Mouse (Mus musculus) heart, embryonic 16.5 days (tissue): ENCODE data around the gene Nrip3. TPM values are rescaled to one million over a fixed set of nuclear protein-coding genes. Genes with fewer than 3 reads are reported as not detected.

Experiments used
- ATAC-seq: fragments of 200-750 bp; cut with Nextera tagmentation; replicated peaks from 2 replicates; pipeline ENCODE4 v1.8.0; 2017; ENCODE audit warnings: moderate number of reproducible peaks; ENCODE audit not compliant: insufficient read depth, low FRiP score; ENCODE audit errors: extremely low read depth
- H3K27ac ChIP-seq: fragments of 300-500 bp; sonication (generic); 2 replicates; pipeline ENCODE4 v1.5.1; 2014; ENCODE audit warnings: mild to moderate bottlenecking, low read length, control low read depth, moderate library complexity
- H3K27me3 ChIP-seq: fragments of 300-500 bp; sonication (generic); 2 replicates; pipeline ENCODE4 v1.6.1; 2014; ENCODE audit warnings: low read length, mixed read lengths; ENCODE audit not compliant: control insufficient read depth, insufficient read depth
- H3K36me3 ChIP-seq: fragments of 300-500 bp; sonication (generic); 2 replicates; pipeline ENCODE4 v1.6.1; 2014; ENCODE audit not compliant: control insufficient read depth, insufficient read depth
- H3K4me1 ChIP-seq: fragments of 300-500 bp; sonication (generic); 2 replicates; pipeline ENCODE4 v1.6.1; 2014; ENCODE audit warnings: low read length, mixed read lengths; ENCODE audit not compliant: control insufficient read depth, insufficient read depth
- H3K4me2 ChIP-seq: fragments of 300-500 bp; sonication (generic); 2 replicates; pipeline ENCODE4 v1.6.1; 2014; ENCODE audit warnings: low read depth, mild to moderate bottlenecking, control low read depth, low read length
- H3K4me3 ChIP-seq: fragments of 300-500 bp; sonication (generic); 2 replicates; pipeline ENCODE4 v1.5.1; 2014; ENCODE audit warnings: mild to moderate bottlenecking, control low read depth, low read length
- H3K9ac ChIP-seq: fragments of 300-500 bp; sonication (generic); 2 replicates; pipeline ENCODE4 v1.6.1; 2014; ENCODE audit warnings: low read length, control low read depth
- H3K9me3 ChIP-seq: fragments of 300-500 bp; sonication (generic); replicated peaks from 2 replicates; pipeline ENCODE4 v1.6.1; 2016; ENCODE audit warnings: low read length; ENCODE audit not compliant: control insufficient read depth
- WGBS: fragments of 180-500 bp; shearing (Covaris S2); extraction: QIAGEN DNeasy Blood & Tissue Kit; methylation state at CpG from one replicate; pipeline ENCODE4 v1.1.7; 2014; 5-methylcytosine and 5-hydroxymethylcytosine counted together
- polyA plus RNA-seq: library from polyadenylated mRNA; unstranded; fragments of >200 nt; fragmentation: Nextera tagmentation; extraction: Ambion mirVana; gene quantifications from 2 replicates; pipeline ENCODE4 v1.2.1, GENCODE M21; 2015

Gene Nrip3
- polyA plus RNA-seq, result 0.53 and 0.64 TPM in 2 replicates

GRCm38 (mm10) chr7:109781470-109782203 lies at the start of gene Nrip3:
TSS of gene Nrip3 (minus strand) at chr7:109782025.
- WGBS, result 3% methylated on average over 52 of the region's 52 CpGs

GRCm38 (mm10) chr7:109831376-109831775 lies 49.6 kb upstream of the Nrip3 start:
- no peak for ATAC-seq
- Histone ChIP-seq H3K27ac (no peak overlapping the region), H3K4me3 (no peak overlapping the region), H3K9ac (no peak overlapping the region), H3K9me3 (no peaks in the 10 kb centered on the region), H3K27me3 (no peaks in the 10 kb centered on the region), H3K4me2 (no peak overlapping the region), H3K36me3 (no peaks in the 10 kb centered on the region), H3K4me1 (peaks cover 9% of the 10 kb centered on the region)
- WGBS, result 68% methylated on average over 2 of the region's 2 CpGs

More at GRCm38 (mm10) chr7:109781470-109782203, at the start of gene Nrip3:
- Histone ChIP-seq H3K4me3 (peak within 1 kb of the TSS; percentile 48), H3K4me2 (peak within 1 kb of the TSS; percentile 80), H3K9me3 (no peaks in the 10 kb centered on the region), H3K27ac (no peak within 1 kb of the TSS), H3K27me3 (peaks cover 47% of the 10 kb centered on the region), H3K9ac (peak within 1 kb of the TSS; percentile 51), H3K36me3 (no peaks in the 10 kb centered on the region), H3K4me1 (peaks cover 11% of the 10 kb centered on the region)
- peak; percentile 87 for ATAC-seq

GRCm38 (mm10) chr7:109826911-109827310 lies 45.1 kb upstream of the Nrip3 start:
- no peak overlapping the region for H3K9ac ChIP-seq
- no peak overlapping the region for H3K4me3 ChIP-seq
- H3K27me3 ChIP-seq, result no peaks in the 10 kb centered on the region
- no peak overlapping the region for H3K4me2 ChIP-seq
- no peaks in the 10 kb centered on the region for H3K36me3 ChIP-seq
- ATAC-seq, result no peak
- H3K27ac ChIP-seq, result no peak overlapping the region
- no peaks in the 10 kb centered on the region for H3K4me1 ChIP-seq
- WGBS, result 52% methylated on average over 8 of the region's 8 CpGs
- no peaks in the 10 kb centered on the region for H3K9me3 ChIP-seq

GRCm38 (mm10) chr7:109825293-109825692 lies 43.5 kb upstream of the Nrip3 start:
- Histone ChIP-seq H3K9ac (no peak overlapping the region), H3K36me3 (no peaks in the 10 kb centered on the region), H3K27ac (no peak overlapping the region), H3K9me3 (no peaks in the 10 kb centered on the region), H3K4me2 (no peak overlapping the region), H3K4me3 (no peak overlapping the region), H3K4me1 (no peaks in the 10 kb centered on the region), H3K27me3 (no peaks in the 10 kb centered on the region)
- 74% methylated on average over 14 of the region's 14 CpGs for WGBS
- no peak for ATAC-seq

- H3K27me3 ChIP-seq, result no peaks in the 10 kb centered on the region
- H3K9me3 ChIP-seq, result no peaks in the 10 kb centered on the region
- no peaks in the 10 kb centered on the region for H3K36me3 ChIP-seq
- ATAC-seq, result no peak
- 76% methylated on average over 4 of the region's 4 CpGs for WGBS
- no peak overlapping the region for H3K9ac ChIP-seq
- no peak overlapping the region for H3K27ac ChIP-seq
- H3K4me1 ChIP-seq, result no peaks in the 10 kb centered on the region
- H3K4me2 ChIP-seq, result no peak overlapping the region
- no peak overlapping the region for H3K4me3 ChIP-seq
Observed at GRCm38 (mm10) chr7:109818600-109818999, 36.8 kb upstream of the Nrip3 start.

- no peaks in the 10 kb centered on the region for H3K27me3 ChIP-seq
- no peaks in the 10 kb centered on the region for H3K36me3 ChIP-seq
- no peak overlapping the region for H3K27ac ChIP-seq
- no peaks in the 10 kb centered on the region for H3K4me1 ChIP-seq
- ATAC-seq, result no peak
- no peaks in the 10 kb centered on the region for H3K9me3 ChIP-seq
- no peak overlapping the region for H3K9ac ChIP-seq
- no peak overlapping the region for H3K4me3 ChIP-seq
- no peak overlapping the region for H3K4me2 ChIP-seq
Observed at GRCm38 (mm10) chr7:109817954-109818353, 36.1 kb upstream of the Nrip3 start.

GRCm38 (mm10) chr7:109813330-109814140 lies 31.7 kb upstream of the Nrip3 start:
- Histone ChIP-seq H3K27me3 (no peaks in the 10 kb centered on the region), H3K36me3 (no peaks in the 10 kb centered on the region), H3K4me3 (no peak overlapping the region), H3K9ac (no peak overlapping the region), H3K4me1 (no peaks in the 10 kb centered on the region), H3K4me2 (no peak overlapping the region), H3K27ac (no peak overlapping the region), H3K9me3 (no peaks in the 10 kb centered on the region)
- WGBS, result 72% methylated on average over 4 of the region's 4 CpGs
- no peak for ATAC-seq

GRCm38 (mm10) chr7:109807616-109808485 lies 26.0 kb upstream of the Nrip3 start:
- no peak overlapping the region for H3K4me3 ChIP-seq
- H3K9ac ChIP-seq, result peak overlapping the region; percentile 15; the same call in 1 of the 2 replicates
- 63% methylated on average over 8 of the region's 8 CpGs for WGBS
- peak; percentile 80 for ATAC-seq
- no peaks in the 10 kb centered on the region for H3K27me3 ChIP-seq
- H3K9me3 ChIP-seq, result no peaks in the 10 kb centered on the region
- H3K27ac ChIP-seq, result peak overlapping the region; percentile 81
- no peak overlapping the region for H3K4me2 ChIP-seq
- H3K36me3 ChIP-seq, result no peaks in the 10 kb centered on the region
- peaks cover 23% of the 10 kb centered on the region for H3K4me1 ChIP-seq
